Comparison of ENCODE assay signal across 24 mouse cellular contexts in the genomic region with DNA sequence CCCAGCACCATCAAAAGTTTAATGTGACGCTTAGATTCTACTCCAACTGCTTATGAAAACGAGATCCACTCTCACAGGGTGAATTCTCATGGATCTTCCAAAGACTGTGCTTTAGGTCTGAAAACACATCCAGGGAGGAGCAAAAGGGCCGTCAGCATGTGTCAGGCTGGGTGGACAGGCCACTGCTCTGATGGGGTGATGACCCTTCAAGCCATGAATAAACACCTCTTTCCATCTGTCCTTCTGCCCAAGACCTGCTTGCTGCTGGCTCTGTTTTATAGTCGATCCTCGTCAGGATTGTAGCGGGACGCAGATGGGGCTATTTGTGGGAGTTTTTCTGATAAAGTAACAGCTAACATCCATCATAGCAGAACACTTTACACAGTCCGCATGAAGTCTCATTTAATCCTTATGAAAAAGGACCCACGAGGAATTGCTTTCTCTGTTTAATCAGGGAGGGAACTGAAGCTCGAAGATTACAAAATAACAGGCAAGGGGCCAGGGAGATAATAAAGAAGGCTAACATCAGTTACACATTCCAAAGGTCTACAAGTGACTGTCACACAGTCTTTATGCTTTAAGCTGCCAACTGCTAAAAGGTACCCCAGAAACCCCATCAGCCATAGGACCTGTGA. TPM values are rescaled to one million over a fixed set of nuclear protein-coding genes. Genes with fewer than 3 reads are reported as not detected.
DNase-seq lines count a peak whose midpoint lies in the region; ATAC-seq and TF ChIP-seq lines count a peak whose summit lies in the region.
"Had no signal": no experiment of that assay in that cellular context is flagged by ENCODE, and none has a peak within 500 bp of the region (broad histone marks: within the 10 kb centered on the region; RNA-seq: fewer than 3 reads in every experiment).

No protein-coding gene starts in this region.

- peaks cover 6% of the 10 kb centered on the region; the same call in 1 of the 2 replicates for H3K4me1 ChIP-seq in forebrain, postnatal 0 days (ENCODE audit: insufficient read depth)
- peaks cover 27% of the 10 kb centered on the region for H3K4me1 ChIP-seq in forebrain, embryonic 15.5 days
- peaks cover 40% of the 10 kb centered on the region for H3K4me1 ChIP-seq in hindbrain, embryonic 13.5 days (replicated peaks)
- peaks cover 28% of the 10 kb centered on the region for H3K4me1 ChIP-seq in hindbrain, embryonic 12.5 days
- peaks cover 7% of the 10 kb centered on the region; the same call in 1 of the 2 replicates for H3K4me1 ChIP-seq in lung, embryonic 14.5 days (ENCODE audit: insufficient read depth)
- peaks cover 31% of the 10 kb centered on the region for H3K4me1 ChIP-seq in neural tube, embryonic 14.5 days (ENCODE audit: control insufficient read depth, insufficient read depth, low read length)
- H3K4me1 ChIP-seq: limb, embryonic 12.5 days had no signal

- no peak overlapping the region for H3K4me3 ChIP-seq in forebrain, postnatal 0 days (ENCODE audit: low read depth, low read length)
- H3K4me3 ChIP-seq in forebrain, embryonic 15.5 days: no peak overlapping the region
- no peak overlapping the region for H3K4me3 ChIP-seq in hindbrain, embryonic 13.5 days
- H3K4me3 ChIP-seq in hindbrain, embryonic 12.5 days: no peak overlapping the region
- H3K4me3 ChIP-seq in lung, embryonic 14.5 days (ENCODE audit: low read depth, low read length): no peak overlapping the region
- no peak overlapping the region for H3K4me3 ChIP-seq in neural tube, embryonic 14.5 days (ENCODE audit: low read depth, low read length)
- H3K4me3 ChIP-seq: embryonic facial prominence, embryonic 13.5 days; limb, embryonic 12.5 days; megakaryocyte, embryonic 14.5 days; stomach, embryonic 15.5 days had no signal

- no peaks in the 10 kb centered on the region for H3K27me3 ChIP-seq in forebrain, postnatal 0 days (ENCODE audit: insufficient read depth, low read length)
- no peaks in the 10 kb centered on the region for H3K27me3 ChIP-seq in forebrain, embryonic 15.5 days
- no peaks in the 10 kb centered on the region for H3K27me3 ChIP-seq in hindbrain, embryonic 13.5 days
- no peaks in the 10 kb centered on the region for H3K27me3 ChIP-seq in hindbrain, embryonic 12.5 days
- H3K27me3 ChIP-seq in lung, embryonic 14.5 days (ENCODE audit: insufficient read depth, low read length): no peaks in the 10 kb centered on the region
- H3K27me3 ChIP-seq in neural tube, embryonic 14.5 days (ENCODE audit: control insufficient read depth, insufficient read depth, low read length): no peaks in the 10 kb centered on the region
- H3K27me3 ChIP-seq: CH12.LX; embryonic facial prominence, embryonic 13.5 days; limb, embryonic 12.5 days; megakaryocyte, embryonic 14.5 days; stomach, embryonic 15.5 days had no signal

- no peak for ATAC-seq in forebrain, postnatal 0 days
- ATAC-seq in forebrain, embryonic 15.5 days (replicated peaks): no peak
- no peak for ATAC-seq in hindbrain, embryonic 13.5 days (ENCODE audit: low FRiP score)
- ATAC-seq in hindbrain, embryonic 12.5 days (ENCODE audit: low FRiP score): no peak
- ATAC-seq in lung, embryonic 14.5 days (ENCODE audit: insufficient read depth): peak; percentile 60; the same call in 1 of the 2 replicates
- ATAC-seq in neural tube, embryonic 14.5 days (ENCODE audit: low read depth): 0 out of 2 replicates have a peak, but pooled peaks have one; percentile 13

- H3K36me3 ChIP-seq in forebrain, postnatal 0 days (ENCODE audit: insufficient read depth): peaks cover 10% of the 10 kb centered on the region; the same call in 1 of the 2 replicates
- H3K36me3 ChIP-seq in forebrain, embryonic 15.5 days: peaks cover 23% of the 10 kb centered on the region; the same call in 1 of the 2 replicates
- H3K36me3 ChIP-seq in hindbrain, embryonic 13.5 days: peaks cover 16% of the 10 kb centered on the region
- H3K36me3 ChIP-seq in hindbrain, embryonic 12.5 days: peaks cover 21% of the 10 kb centered on the region
- H3K36me3 ChIP-seq in lung, embryonic 14.5 days (ENCODE audit: insufficient read depth): peaks cover 39% of the 10 kb centered on the region
- peaks cover 8% of the 10 kb centered on the region; the same call in 1 of the 2 replicates for H3K36me3 ChIP-seq in neural tube, embryonic 14.5 days (ENCODE audit: control insufficient read depth, insufficient read depth, low read length)
- H3K36me3 ChIP-seq: stomach, embryonic 15.5 days had no signal

- no peak for DNase-seq in forebrain, postnatal 0 days
- DNase-seq in lung, embryonic 14.5 days: peak; percentile 72
- no peak for DNase-seq in lung, postnatal 36 days
- DNase-seq in left cerebral cortex, adult 18-20 months (ENCODE audit: low spot score in 2 of 2): no peak
- DNase-seq: adrenal gland, postnatal 25 days; cerebellum, adult 11 months; cerebellum, postnatal 10 days; kidney, adult 11 months; lung, postnatal 10 days; right cerebral cortex, postnatal 25 days; thymus, adult 18-20 months; thymus, postnatal 4 days had no signal

- no peak overlapping the region for H3K4me2 ChIP-seq in forebrain, postnatal 0 days (ENCODE audit: low read depth)
- H3K4me2 ChIP-seq in forebrain, embryonic 15.5 days (replicated peaks): no peak overlapping the region
- no peak overlapping the region for H3K4me2 ChIP-seq in hindbrain, embryonic 13.5 days
- H3K4me2 ChIP-seq in hindbrain, embryonic 12.5 days (replicated peaks): no peak overlapping the region
- H3K4me2 ChIP-seq in lung, embryonic 14.5 days: no peak overlapping the region
- no peak overlapping the region for H3K4me2 ChIP-seq in neural tube, embryonic 14.5 days (ENCODE audit: low read depth, low read length)
- H3K4me2 ChIP-seq: embryonic facial prominence, embryonic 13.5 days; limb, embryonic 12.5 days; stomach, embryonic 15.5 days had no signal

- H3K27ac ChIP-seq in forebrain, postnatal 0 days (ENCODE audit: low read depth, low read length): 0 out of 2 replicates have a peak overlapping the region, but pooled peaks have one; percentile 40
- H3K27ac ChIP-seq in forebrain, embryonic 15.5 days (replicated peaks): no peak overlapping the region
- peak overlapping the region; percentile 45; the same call in 1 of the 2 replicates for H3K27ac ChIP-seq in hindbrain, embryonic 13.5 days
- H3K27ac ChIP-seq in hindbrain, embryonic 12.5 days: no peak overlapping the region
- H3K27ac ChIP-seq in lung, embryonic 14.5 days (ENCODE audit: low read depth): 0 out of 2 replicates have a peak overlapping the region, but pooled peaks have one; percentile 13
- H3K27ac ChIP-seq in neural tube, embryonic 14.5 days (ENCODE audit: low read depth, low read length): no peak overlapping the region; the same call in 1 of the 2 replicates
- H3K27ac ChIP-seq: embryonic facial prominence, embryonic 13.5 days; limb, embryonic 12.5 days; stomach, embryonic 15.5 days had no signal

- no peaks in the 10 kb centered on the region for H3K9me3 ChIP-seq in forebrain, postnatal 0 days (ENCODE audit: low read length)
- no peaks in the 10 kb centered on the region for H3K9me3 ChIP-seq in forebrain, embryonic 15.5 days
- no peaks in the 10 kb centered on the region for H3K9me3 ChIP-seq in hindbrain, embryonic 13.5 days
- no peaks in the 10 kb centered on the region for H3K9me3 ChIP-seq in hindbrain, embryonic 12.5 days (replicated peaks)
- no peaks in the 10 kb centered on the region for H3K9me3 ChIP-seq in lung, embryonic 14.5 days (ENCODE audit: low read depth, low read length)
- H3K9me3 ChIP-seq in neural tube, embryonic 14.5 days (ENCODE audit: control insufficient read depth, low read length): no peaks in the 10 kb centered on the region
- H3K9me3 ChIP-seq: embryonic facial prominence, embryonic 13.5 days; limb, embryonic 12.5 days; megakaryocyte, embryonic 14.5 days; stomach, embryonic 15.5 days had no signal

- TF ChIP-seq CTCF in forebrain, postnatal 0 days (IDR thresholded peaks at IDR 0.05; ENCODE audit: low read depth): no peak
- TF ChIP-seq CTCF in lung, embryonic 14.5 days (IDR thresholded peaks at IDR 0.05; ENCODE audit: low read depth): no peak

- no peak overlapping the region for H3K9ac ChIP-seq in forebrain, postnatal 0 days
- H3K9ac ChIP-seq in forebrain, embryonic 15.5 days (replicated peaks): no peak overlapping the region
- no peak overlapping the region for H3K9ac ChIP-seq in hindbrain, embryonic 13.5 days
- no peak overlapping the region for H3K9ac ChIP-seq in hindbrain, embryonic 12.5 days
- no peak overlapping the region for H3K9ac ChIP-seq in lung, embryonic 14.5 days
- H3K9ac ChIP-seq in neural tube, embryonic 14.5 days (replicated peaks; ENCODE audit: low read depth, low read length): no peak overlapping the region
- H3K9ac ChIP-seq: embryonic facial prominence, embryonic 13.5 days; limb, embryonic 12.5 days; stomach, embryonic 15.5 days had no signal

- 54% methylated on average over 10 of the region's 10 CpGs for WGBS in forebrain, postnatal 0 days
- WGBS in forebrain, embryonic 15.5 days: 60% methylated on average over 10 of the region's 10 CpGs
- WGBS in hindbrain, embryonic 13.5 days: 59% methylated on average over 10 of the region's 10 CpGs
- 68% methylated on average over 10 of the region's 10 CpGs for WGBS in hindbrain, embryonic 12.5 days
- 39% methylated on average over 10 of the region's 10 CpGs for WGBS in lung, embryonic 14.5 days
- 46% methylated on average over 10 of the region's 10 CpGs for WGBS in neural tube, embryonic 14.5 days

RNA-seq across cellular contexts. Expression of a gene that starts 25.5 kb away (rescaled TPM):
- total RNA-seq in forebrain, postnatal 0 days (2014; rRNA removed): 4.4 and 5.5 TPM in 2 replicates
- polyA plus RNA-seq in forebrain, postnatal 0 days (2015; fragmentation: Nextera tagmentation; extraction: Ambion mirVana): 0.20 and 0.34 TPM in 2 replicates
- polyA plus RNA-seq in forebrain, embryonic 15.5 days (2015; fragmentation: Nextera tagmentation; extraction: Ambion mirVana): 0.70 and 0.72 TPM in 2 replicates
- polyA plus RNA-seq in hindbrain, embryonic 13.5 days (2015; fragmentation: Nextera tagmentation; extraction: Ambion mirVana): 0.41 and 0.49 TPM in 2 replicates
- polyA plus RNA-seq in hindbrain, embryonic 12.5 days (2016; fragmentation: Nextera tagmentation; extraction: Ambion mirVana): 0.85 and 1.1 TPM in 2 replicates
- polyA plus RNA-seq in lung, embryonic 14.5 days (2014; fragmentation: Nextera tagmentation; extraction: Ambion mirVana): 1.7 TPM in 2 replicates
- polyA plus RNA-seq in neural tube, embryonic 14.5 days (2014; fragmentation: Nextera tagmentation; extraction: Ambion mirVana): 1.1 TPM in 2 replicates
- 10 to 100 TPM; 12.2 to 12.7 TPM for total RNA-seq in left cerebral cortex, adult 18-20 months (2021)
- total RNA-seq: granulocyte monocyte progenitor cell, adult 5-6 weeks; hematopoietic stem cell, adult 5-6 weeks; MEL had no signal

RNA-seq across cellular contexts. Expression of a gene that starts 39.9 kb away (rescaled TPM):
- 92.2 and 102 TPM in 2 replicates for total RNA-seq in forebrain, postnatal 0 days (2014; rRNA removed)
- 92.9 and 93.5 TPM in 2 replicates for polyA plus RNA-seq in forebrain, postnatal 0 days (2015; fragmentation: Nextera tagmentation; extraction: Ambion mirVana)
- polyA plus RNA-seq in forebrain, embryonic 15.5 days (2015; fragmentation: Nextera tagmentation; extraction: Ambion mirVana): 74.2 and 84.1 TPM in 2 replicates
- 18.3 and 25.0 TPM in 2 replicates for polyA plus RNA-seq in hindbrain, embryonic 13.5 days (2015; fragmentation: Nextera tagmentation; extraction: Ambion mirVana)
- 78.8 and 86.2 TPM in 2 replicates for polyA plus RNA-seq in hindbrain, embryonic 12.5 days (2016; fragmentation: Nextera tagmentation; extraction: Ambion mirVana)
- 75.6 and 87.8 TPM in 2 replicates for polyA plus RNA-seq in lung, embryonic 14.5 days (2014; fragmentation: Nextera tagmentation; extraction: Ambion mirVana)
- polyA plus RNA-seq in neural tube, embryonic 14.5 days (2014; fragmentation: Nextera tagmentation; extraction: Ambion mirVana): 39.7 and 53.7 TPM in 2 replicates
- 10 to 100 TPM; 35.8 to 37.4 TPM for total RNA-seq in left cerebral cortex, adult 18-20 months (2021)

Comparison
In these comparisons a context has a peak if more than half of its experiments do, and no peak if none do; other contexts are left out.
1. H3K27ac ChIP-seq: peak in forebrain, postnatal 0 days (single experiment), hindbrain, embryonic 13.5 days (single experiment) and lung, embryonic 14.5 days (single experiment); none in forebrain, embryonic 15.5 days (single experiment), hindbrain, embryonic 12.5 days (single experiment) and neural tube, embryonic 14.5 days (single experiment).
2. ATAC-seq: peak in lung, embryonic 14.5 days (single experiment) and neural tube, embryonic 14.5 days (single experiment); none in forebrain, postnatal 0 days (single experiment), forebrain, embryonic 15.5 days (single experiment), hindbrain, embryonic 13.5 days (single experiment) and hindbrain, embryonic 12.5 days (single experiment).